Mouse (Mus musculus): ENCODE measurements around the gene Ccsap. TPM values are rescaled to one million over a fixed set of nuclear protein-coding genes. Genes with fewer than 3 reads are reported as not detected.

Gene Ccsap
- total and polyA plus RNA-seq, 3 experiments, result 5.0 to 6.2 (median 5.4) TPM

DNA sequence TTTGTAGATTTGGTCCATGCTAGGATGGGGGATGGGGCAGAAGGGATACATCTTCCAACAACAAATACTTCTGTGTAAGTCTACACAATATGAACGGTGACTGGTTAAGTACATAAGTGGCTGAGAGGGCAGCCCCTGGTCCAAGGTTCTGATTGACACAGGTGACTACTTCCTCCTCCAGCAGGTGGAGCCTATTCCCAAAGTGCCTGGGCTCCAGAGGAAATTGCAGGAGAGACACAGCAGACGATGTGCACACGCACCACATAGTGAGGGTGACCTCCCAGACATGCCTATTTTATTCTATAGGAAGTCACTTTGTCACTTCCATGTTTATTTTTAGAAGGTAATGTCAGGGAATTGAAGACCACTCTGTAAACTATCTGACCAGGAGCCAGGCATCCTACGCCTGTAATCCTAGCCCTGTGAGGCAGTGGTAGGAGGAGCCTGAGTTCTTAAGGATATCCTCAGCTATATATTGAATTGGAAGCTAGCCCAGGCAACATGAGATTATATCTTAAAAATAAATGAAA is 20.9 kb upstream of the Ccsap start:
- Histone ChIP-seq H3K4me1 (ENCODE audit: control insufficient read depth in 1 of 2, insufficient read depth in 2 of 2) (peaks cover 3 to 24% of the 10 kb centered on the region in 2 experiments; a peak in 3 of 4 replicates), H3K27me3 (replicated peaks) (peaks cover 42% of the 10 kb centered on the region), H3K27ac (ENCODE audit: insufficient read depth, low read depth) (no peak overlapping the region), H3K4me2 (ENCODE audit: insufficient read depth, low read depth, poor library complexity, severe bottlenecking) (no peak overlapping the region), H3K9me3 (replicated peaks; ENCODE audit: low read length) (no peaks in the 10 kb centered on the region), H3K36me3 (replicated peaks in 1 of 2; ENCODE audit: control insufficient read depth in 1 of 2, insufficient read depth in 1 of 2, low read length in 1 of 2) (no peaks in the 10 kb centered on the region), H3K79me2 (replicated peaks; ENCODE audit: control insufficient read depth, extremely low read depth, insufficient read depth, poor library complexity, severe bottlenecking) (no peaks in the 10 kb centered on the region), H3K9ac (ENCODE audit: insufficient read depth, low read depth) (no peak overlapping the region), H3K4me3 (replicated peaks in 1 of 3; ENCODE audit: low read depth in 2 of 3, low read length in 2 of 3, poor library complexity in 1 of 3) (no peak overlapping the region)
- DNase-seq (ENCODE audit: extremely low read depth), result no peak
- no peak for TF ChIP-seq ZC3H11A (IDR thresholded peaks at IDR 0.05; ENCODE audit: low read depth, low read length)
- TF ChIP-seq E2F4 (IDR thresholded peaks at IDR 0.05; ENCODE audit: insufficient replicate concordance, low read depth, low read length), result no peak
- TF ChIP-seq MEF2A (IDR thresholded peaks at IDR 0.05; ENCODE audit: borderline replicate concordance, low read depth, low read length), result no peak
- no peak for TF ChIP-seq IRF4 (IDR thresholded peaks at IDR 0.05; ENCODE audit: low read depth, low read length)
- TF ChIP-seq CHD2 (IDR thresholded peaks at IDR 0.05; ENCODE audit: low read length), result no peak
- TF ChIP-seq USF1 (IDR thresholded peaks at IDR 0.05; ENCODE audit: low read depth, low read length), result no peak
- no peak for TF ChIP-seq JUND (conservative IDR thresholded peaks at IDR 0.05; ENCODE audit: low read depth, low read length)
- no peak for TF ChIP-seq MYC (IDR thresholded peaks at IDR 0.05; ENCODE audit: low read depth, low read length)
- TF ChIP-seq NELFE (IDR thresholded peaks at IDR 0.05; ENCODE audit: low read depth, low read length), result no peak
- TF ChIP-seq SIN3A (IDR thresholded peaks at IDR 0.05; ENCODE audit: low read length), result no peak
- TF ChIP-seq BHLHE40 (IDR thresholded peaks at IDR 0.05; ENCODE audit: low read depth, low read length), result no peak
- TF ChIP-seq PAX5 (IDR thresholded peaks at IDR 0.05; ENCODE audit: low read length), result no peak
- no peak for TF ChIP-seq UBTF (IDR thresholded peaks at IDR 0.05; ENCODE audit: low read depth, low read length)
- TF ChIP-seq MAFK (IDR thresholded peaks at IDR 0.05; ENCODE audit: insufficient replicate concordance, low read length), result no peak
- no peak for TF ChIP-seq ELF1 (IDR thresholded peaks at IDR 0.05; ENCODE audit: low read depth, low read length)
- no peak for TF ChIP-seq EP300 (IDR thresholded peaks at IDR 0.05; ENCODE audit: low read length)
- in situ Hi-C loops (cut with MboI; ENCODE audit: low pct_ligation_motif_present, low pct_unique_long_range_greater_than_20kb, low sequenced_read_pairs), result no loop called here
- dilution Hi-C loops (cut with MboI; ENCODE audit: extremely low pct_ligation_motif_present, extremely low pct_unique_long_range_greater_than_20kb, low sequenced_read_pairs), result no loop called here

DNA sequence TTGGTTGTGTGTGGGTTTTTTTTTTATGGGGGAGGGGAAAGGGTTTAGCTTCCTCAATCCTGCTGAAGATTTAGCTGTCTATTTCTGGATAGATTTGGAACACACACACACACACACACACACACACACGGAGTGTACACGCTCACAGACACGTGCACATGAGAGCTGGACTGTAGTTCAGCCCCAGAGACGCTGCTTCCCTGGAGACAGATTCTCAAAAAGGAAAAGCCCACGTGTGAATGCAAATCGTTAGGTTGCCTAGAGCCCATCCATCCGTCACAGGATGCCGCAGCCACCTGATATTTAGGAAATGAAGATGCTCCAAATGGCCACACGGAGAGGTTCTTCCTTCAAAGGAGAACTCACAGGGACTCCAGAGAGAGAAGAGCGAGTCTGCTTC is 20.3 kb upstream of the Ccsap start:
- dilution Hi-C loops (cut with MboI; ENCODE audit: extremely low pct_ligation_motif_present, extremely low pct_unique_long_range_greater_than_20kb, low sequenced_read_pairs) (no loop called here), in situ Hi-C loops (cut with MboI; ENCODE audit: low pct_ligation_motif_present, low pct_unique_long_range_greater_than_20kb, low sequenced_read_pairs) (no loop called here)
- no peaks in the 10 kb centered on the region for H3K36me3 ChIP-seq (replicated peaks in 1 of 2; ENCODE audit: control insufficient read depth in 1 of 2, insufficient read depth in 1 of 2, low read length in 1 of 2)
- H3K9ac ChIP-seq (ENCODE audit: insufficient read depth, low read depth), result no peak overlapping the region
- peaks cover 36% of the 10 kb centered on the region for H3K27me3 ChIP-seq (replicated peaks)
- no peaks in the 10 kb centered on the region for H3K9me3 ChIP-seq (replicated peaks; ENCODE audit: low read length)
- no peak overlapping the region for H3K4me2 ChIP-seq (ENCODE audit: insufficient read depth, low read depth, poor library complexity, severe bottlenecking)
- no peak overlapping the region for H3K4me3 ChIP-seq (replicated peaks in 1 of 3; ENCODE audit: low read depth in 2 of 3, low read length in 2 of 3, poor library complexity in 1 of 3)
- H3K27ac ChIP-seq (ENCODE audit: insufficient read depth, low read depth), result no peak overlapping the region
- no peak for DNase-seq (ENCODE audit: extremely low read depth)
- peaks cover 3 to 23% of the 10 kb centered on the region in 2 experiments; a peak in 3 of 4 replicates for H3K4me1 ChIP-seq (ENCODE audit: control insufficient read depth in 1 of 2, insufficient read depth in 2 of 2)
- no peaks in the 10 kb centered on the region for H3K79me2 ChIP-seq (replicated peaks; ENCODE audit: control insufficient read depth, extremely low read depth, insufficient read depth, poor library complexity, severe bottlenecking)
- TF ChIP-seq JUN (IDR thresholded peaks at IDR 0.05; ENCODE audit: insufficient read depth, low read depth, low read length) (no peak), GABPA (IDR thresholded peaks at IDR 0.05; ENCODE audit: insufficient replicate concordance, low read depth, low read length) (no peak), CTCF (conservative IDR thresholded peaks at IDR 0.05 in 1 of 2, IDR thresholded peaks at IDR 0.05 in 1 of 2; ENCODE audit: low read depth in 2 of 2, low read length in 2 of 2) (no peak), ZC3H11A (IDR thresholded peaks at IDR 0.05; ENCODE audit: low read depth, low read length) (no peak), ETS1 (conservative IDR thresholded peaks at IDR 0.05; ENCODE audit: low read depth, low read length) (no peak), BHLHE40 (IDR thresholded peaks at IDR 0.05; ENCODE audit: low read depth, low read length) (peak; percentile 76), IRF4 (IDR thresholded peaks at IDR 0.05; ENCODE audit: low read depth, low read length) (no peak)
